Mouse (Mus musculus) embryonic facial prominence, embryonic 15.5 days (tissue): ENCODE measurements at regions not wholly inside any gene's neighbourhood (a gene's known extent, or its start where the extent isn't known, plus 50 kb on each side); places are given as distances from the start of the nearest gene placed in this dataset.

Source experiments
- ATAC-seq: fragments of 200-750 bp; cut with Nextera tagmentation; 2 replicates; pipeline ENCODE4 v1.8.0; 2017; ENCODE audit warnings: low read depth, moderate TSS enrichment; ENCODE audit not compliant: insufficient number of reproducible peaks, low FRiP score, low TSS enrichment
- H3K27ac ChIP-seq: fragments of 300-500 bp; sonication (generic); replicated peaks from 2 replicates; pipeline ENCODE4 v1.5.1; 2015; ENCODE audit warnings: mild to moderate bottlenecking, inconsistent platforms
- H3K27me3 ChIP-seq: fragments of 300-500 bp; sonication (generic); 2 replicates; pipeline ENCODE4 v1.6.1; 2015; ENCODE audit warnings: inconsistent platforms
- H3K36me3 ChIP-seq: fragments of 300-500 bp; sonication (generic); 2 replicates; pipeline ENCODE4 v1.6.1; 2015; ENCODE audit warnings: mild to moderate bottlenecking, inconsistent platforms
- H3K4me1 ChIP-seq: fragments of 300-500 bp; sonication (generic); 2 replicates; pipeline ENCODE4 v1.6.1; 2015; ENCODE audit warnings: inconsistent platforms
- H3K4me2 ChIP-seq: fragments of 300-500 bp; sonication (generic); replicated peaks from 2 replicates; pipeline ENCODE4 v1.6.1; 2015; ENCODE audit warnings: mild to moderate bottlenecking, inconsistent platforms
- H3K4me3 ChIP-seq: fragments of 300-500 bp; sonication (generic); replicated peaks from 2 replicates; pipeline ENCODE4 v1.5.1; 2015; ENCODE audit warnings: mild to moderate bottlenecking, inconsistent platforms
- H3K9ac ChIP-seq: fragments of 300-500 bp; sonication (generic); 2 replicates; pipeline ENCODE4 v1.6.1; 2015; ENCODE audit warnings: inconsistent platforms
- H3K9me3 ChIP-seq: fragments of 300-500 bp; sonication (generic); replicated peaks from 2 replicates; pipeline ENCODE4 v1.6.1; 2016; ENCODE audit warnings: inconsistent platforms
- WGBS: fragments of 180-500 bp; shearing (Covaris S2); methylation state at CpG from one replicate; pipeline ENCODE4 v1.1.7; 2015; 5-methylcytosine and 5-hydroxymethylcytosine counted together

DNA sequence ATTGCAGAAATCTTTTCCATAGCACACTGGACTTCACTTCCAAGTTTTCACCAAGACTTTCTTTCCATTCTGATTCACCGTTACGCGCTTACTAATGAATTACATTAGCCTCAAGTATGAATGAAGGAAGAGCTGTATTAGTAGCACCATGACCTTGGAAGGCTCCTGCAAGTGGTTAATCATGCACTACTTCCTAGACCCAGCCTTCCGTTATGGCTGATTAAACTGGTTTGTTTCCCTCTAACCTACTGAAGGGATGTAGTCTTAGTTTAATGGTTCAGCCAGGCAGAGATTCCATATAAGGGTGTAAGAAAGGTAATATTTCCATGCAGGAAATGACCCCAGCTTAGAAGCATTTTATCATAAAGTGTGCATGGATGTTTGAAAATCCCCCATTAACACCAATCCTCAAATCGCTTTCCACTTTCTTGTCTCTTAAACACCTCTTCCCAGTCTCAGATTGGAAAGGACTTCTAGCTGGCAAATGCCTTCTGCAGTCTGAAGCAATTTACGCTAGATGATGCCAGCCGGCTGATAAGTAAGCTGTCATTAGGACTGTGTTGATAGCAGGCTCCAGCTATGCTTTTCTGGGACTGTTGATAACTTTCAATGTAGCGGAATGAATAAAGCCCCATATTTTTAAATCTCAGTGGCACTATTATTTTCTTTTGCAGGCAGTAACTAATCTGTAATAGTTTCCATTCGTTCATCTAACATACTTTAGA is 215.6 kb upstream of the Bmp2 start:
- Histone ChIP-seq H3K9me3 (no peaks in the 10 kb centered on the region), H3K27me3 (no peaks in the 10 kb centered on the region), H3K9ac (no peak overlapping the region), H3K4me1 (no peaks in the 10 kb centered on the region), H3K27ac (no peak overlapping the region), H3K4me3 (no peak overlapping the region), H3K4me2 (no peak overlapping the region), H3K36me3 (no peaks in the 10 kb centered on the region)
- 83% methylated on average over 9 of the region's 9 CpGs for WGBS
- ATAC-seq: no peak

DNA sequence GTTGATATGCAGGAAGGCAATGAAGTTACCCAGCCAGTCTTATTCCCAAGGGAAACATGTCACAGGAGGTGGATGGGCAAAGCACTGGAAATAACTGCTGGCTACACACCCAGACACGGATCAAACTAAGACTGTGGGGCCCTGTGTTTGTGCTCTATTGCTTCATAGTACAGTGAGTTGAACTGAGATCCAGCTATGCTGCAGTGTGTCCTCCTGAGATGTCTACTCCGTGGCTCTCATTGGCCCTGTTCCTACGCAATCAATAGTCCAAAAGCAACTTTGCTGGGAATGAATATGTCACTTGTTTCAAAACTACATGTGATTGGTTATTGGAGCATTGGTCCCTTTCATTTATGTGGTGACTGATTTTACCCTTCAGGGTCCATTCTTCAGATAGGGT is 213.8 kb upstream of the Bmp2 start:
- Histone ChIP-seq H3K4me1 (no peaks in the 10 kb centered on the region), H3K9ac (no peak overlapping the region), H3K36me3 (no peaks in the 10 kb centered on the region), H3K27ac (no peak overlapping the region), H3K9me3 (no peaks in the 10 kb centered on the region), H3K4me3 (no peak overlapping the region), H3K4me2 (no peak overlapping the region), H3K27me3 (no peaks in the 10 kb centered on the region)
- no peak for ATAC-seq
- 84% methylated on average over 3 of the region's 3 CpGs for WGBS

DNA sequence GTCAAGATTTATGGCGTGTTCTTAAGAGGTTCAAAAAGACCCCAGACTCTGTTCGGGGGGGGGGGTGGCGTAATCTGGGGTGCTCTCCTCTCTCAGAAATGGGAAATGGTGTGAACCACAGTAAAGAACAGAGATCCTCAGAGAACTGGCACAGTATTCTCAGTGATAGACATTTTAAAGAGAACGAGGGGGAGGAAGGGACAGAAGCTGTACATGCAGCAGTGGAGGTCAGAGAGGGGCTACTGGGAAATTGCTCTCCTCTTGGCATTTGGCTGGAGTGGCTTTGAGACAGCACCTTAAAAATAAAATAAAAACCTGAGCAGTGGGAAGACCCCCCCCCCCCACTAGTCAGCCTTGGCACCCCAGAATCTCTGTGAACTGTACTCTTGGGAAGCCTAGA is 210.6 kb upstream of the Bmp2 start:
- Histone ChIP-seq H3K4me1 (no peaks in the 10 kb centered on the region), H3K4me2 (no peak overlapping the region), H3K27me3 (no peaks in the 10 kb centered on the region), H3K36me3 (no peaks in the 10 kb centered on the region), H3K4me3 (no peak overlapping the region), H3K9me3 (no peaks in the 10 kb centered on the region), H3K9ac (no peak overlapping the region), H3K27ac (no peak overlapping the region)
- no peak for ATAC-seq
- 90% methylated on average over 4 of the region's 4 CpGs for WGBS

DNA sequence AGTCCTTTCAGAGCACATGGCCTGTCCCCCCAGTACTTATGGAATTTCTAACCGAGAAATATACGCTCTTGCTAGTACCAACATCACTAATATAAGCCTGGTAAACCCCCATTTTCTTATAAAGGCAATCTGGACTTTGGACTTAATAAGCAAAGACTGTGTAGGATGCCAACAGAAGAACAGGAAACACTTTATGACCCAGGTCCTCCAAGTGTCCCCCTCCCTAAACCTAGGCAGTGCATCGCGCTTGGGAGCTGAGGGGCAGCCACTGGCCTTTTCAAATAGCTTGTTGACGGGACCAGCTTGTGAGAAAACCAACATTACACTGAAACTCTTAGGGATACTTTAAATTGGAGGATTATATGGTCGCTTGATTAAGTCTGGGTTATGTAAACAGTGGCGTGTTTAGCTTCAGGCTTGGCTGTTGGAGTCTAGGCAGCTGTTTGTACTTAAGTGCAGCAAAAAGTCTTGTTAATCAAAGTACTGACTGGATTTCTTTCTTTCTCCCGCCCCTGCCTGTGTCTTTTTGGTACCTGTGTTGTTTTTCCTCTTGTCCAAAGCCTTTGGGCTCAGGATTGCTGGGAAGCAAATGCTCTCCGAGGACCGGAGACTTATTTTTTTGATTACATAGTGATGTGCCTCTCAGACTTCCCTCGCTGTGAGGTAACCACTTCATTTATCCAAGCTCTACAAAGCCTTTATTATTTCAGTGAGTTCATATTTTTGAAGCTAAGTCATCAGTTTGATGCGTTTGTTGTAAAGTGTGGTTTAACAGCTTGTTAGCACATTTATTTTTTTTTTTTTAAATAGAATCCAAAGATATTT is 205.8 kb upstream of the Bmp2 start:
- no peak overlapping the region for H3K9ac ChIP-seq
- H3K9me3 ChIP-seq: no peaks in the 10 kb centered on the region
- WGBS: 24% methylated on average over 12 of the region's 12 CpGs
- ATAC-seq: no peak
- H3K4me1 ChIP-seq: peaks cover 3% of the 10 kb centered on the region; the same call in 1 of the 2 replicates
- 0 out of 2 replicates have a peak, but pooled peaks cover 3% of the 10 kb centered on the region for H3K27me3 ChIP-seq
- H3K4me3 ChIP-seq: no peak overlapping the region
- no peak overlapping the region for H3K27ac ChIP-seq
- no peaks in the 10 kb centered on the region for H3K36me3 ChIP-seq
- H3K4me2 ChIP-seq: no peak overlapping the region

DNA sequence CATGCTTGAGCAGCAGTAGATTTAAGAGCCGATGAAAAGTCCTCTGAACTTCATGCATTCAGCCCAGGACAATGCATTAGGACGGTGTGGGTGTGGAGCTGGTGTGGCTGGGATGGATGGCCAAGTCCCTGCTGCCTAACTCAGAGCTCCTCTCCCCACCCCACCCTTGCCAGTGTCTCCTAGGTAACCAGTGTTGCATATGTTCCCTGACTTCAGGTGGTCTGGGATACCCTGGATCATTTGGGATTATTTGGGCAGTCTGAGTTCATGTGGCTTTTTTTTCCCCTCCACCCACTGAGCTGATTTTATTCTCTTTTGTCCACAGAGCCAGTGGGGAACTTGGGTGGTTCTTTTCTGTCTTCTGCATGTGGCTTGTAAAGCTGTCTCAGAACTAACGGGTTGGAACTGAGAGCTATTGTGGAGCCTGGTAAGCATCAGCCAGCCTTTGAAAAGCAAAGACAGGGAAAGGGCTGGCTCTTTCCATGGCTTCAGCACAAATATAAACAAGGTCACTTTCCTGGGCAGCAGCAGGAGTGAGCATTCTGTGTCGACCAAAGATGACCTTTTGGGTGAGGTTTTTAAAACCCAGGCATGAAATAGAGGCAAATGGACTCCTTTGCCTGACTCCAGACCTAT is 205.1 kb upstream of the Bmp2 start:
- H3K4me1 ChIP-seq: peaks cover 3% of the 10 kb centered on the region; the same call in 1 of the 2 replicates
- WGBS: 22% methylated on average over 4 of the region's 4 CpGs
- H3K9me3 ChIP-seq: no peaks in the 10 kb centered on the region
- H3K4me2 ChIP-seq: no peak overlapping the region
- 0 out of 2 replicates have a peak, but pooled peaks cover 3% of the 10 kb centered on the region for H3K27me3 ChIP-seq
- ATAC-seq: no peak
- H3K36me3 ChIP-seq: no peaks in the 10 kb centered on the region
- H3K27ac ChIP-seq: no peak overlapping the region
- no peak overlapping the region for H3K9ac ChIP-seq
- no peak overlapping the region for H3K4me3 ChIP-seq

DNA sequence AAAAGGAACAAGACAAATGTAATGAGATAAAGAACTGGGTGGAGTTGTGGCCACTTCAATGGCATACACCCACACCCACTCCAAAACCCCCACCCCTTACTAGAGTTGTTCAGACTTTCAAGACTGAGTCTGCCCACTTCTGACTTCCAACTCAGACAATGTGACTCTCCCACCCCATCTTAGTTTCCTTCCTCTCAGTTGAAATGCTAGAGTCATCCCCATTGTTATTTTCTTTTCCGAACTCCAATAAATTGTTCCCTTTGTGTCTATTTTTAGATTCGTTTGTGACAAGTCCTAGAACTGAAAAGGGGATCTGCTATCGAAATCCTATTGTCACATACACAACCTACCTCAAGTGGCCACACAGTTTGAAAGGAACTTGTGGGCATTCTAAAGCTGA is 200.7 kb upstream of the Bmp2 start:
- Histone ChIP-seq H3K27me3 (0 out of 2 replicates have a peak, but pooled peaks cover 3% of the 10 kb centered on the region), H3K4me2 (no peak overlapping the region), H3K9ac (no peak overlapping the region), H3K9me3 (no peaks in the 10 kb centered on the region), H3K4me1 (peaks cover 3% of the 10 kb centered on the region; the same call in 1 of the 2 replicates), H3K27ac (no peak overlapping the region), H3K4me3 (no peak overlapping the region), H3K36me3 (no peaks in the 10 kb centered on the region)
- 72% methylated on average over 3 of the region's 3 CpGs for WGBS
- no peak for ATAC-seq

DNA sequence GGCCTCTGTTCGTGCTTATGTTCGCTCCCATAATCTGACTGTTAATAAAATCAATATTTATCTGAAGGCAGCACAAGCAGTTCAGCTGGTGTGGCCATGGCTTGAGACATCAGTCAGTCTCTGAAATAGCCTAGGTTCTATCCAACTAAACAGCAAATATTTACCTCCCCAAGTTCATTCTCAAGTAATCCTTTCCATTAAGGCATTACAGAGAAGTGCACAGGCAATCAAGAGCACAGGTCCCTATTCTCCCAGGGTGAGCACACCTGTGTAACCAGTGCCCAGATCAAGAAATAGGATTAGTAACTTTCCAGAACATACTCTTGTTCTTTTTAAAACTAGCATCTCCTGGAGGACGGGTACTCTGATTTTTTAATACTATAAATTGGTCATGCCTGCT is 199.2 kb upstream of the Bmp2 start:
- H3K4me1 ChIP-seq: no peaks in the 10 kb centered on the region
- no peak overlapping the region for H3K27ac ChIP-seq
- WGBS: 66% methylated on average over 3 of the region's 3 CpGs
- ATAC-seq: no peak
- no peak overlapping the region for H3K4me2 ChIP-seq
- 0 out of 2 replicates have a peak, but pooled peaks cover 3% of the 10 kb centered on the region for H3K27me3 ChIP-seq
- H3K9ac ChIP-seq: no peak overlapping the region
- no peaks in the 10 kb centered on the region for H3K9me3 ChIP-seq
- H3K36me3 ChIP-seq: no peaks in the 10 kb centered on the region
- no peak overlapping the region for H3K4me3 ChIP-seq

DNA sequence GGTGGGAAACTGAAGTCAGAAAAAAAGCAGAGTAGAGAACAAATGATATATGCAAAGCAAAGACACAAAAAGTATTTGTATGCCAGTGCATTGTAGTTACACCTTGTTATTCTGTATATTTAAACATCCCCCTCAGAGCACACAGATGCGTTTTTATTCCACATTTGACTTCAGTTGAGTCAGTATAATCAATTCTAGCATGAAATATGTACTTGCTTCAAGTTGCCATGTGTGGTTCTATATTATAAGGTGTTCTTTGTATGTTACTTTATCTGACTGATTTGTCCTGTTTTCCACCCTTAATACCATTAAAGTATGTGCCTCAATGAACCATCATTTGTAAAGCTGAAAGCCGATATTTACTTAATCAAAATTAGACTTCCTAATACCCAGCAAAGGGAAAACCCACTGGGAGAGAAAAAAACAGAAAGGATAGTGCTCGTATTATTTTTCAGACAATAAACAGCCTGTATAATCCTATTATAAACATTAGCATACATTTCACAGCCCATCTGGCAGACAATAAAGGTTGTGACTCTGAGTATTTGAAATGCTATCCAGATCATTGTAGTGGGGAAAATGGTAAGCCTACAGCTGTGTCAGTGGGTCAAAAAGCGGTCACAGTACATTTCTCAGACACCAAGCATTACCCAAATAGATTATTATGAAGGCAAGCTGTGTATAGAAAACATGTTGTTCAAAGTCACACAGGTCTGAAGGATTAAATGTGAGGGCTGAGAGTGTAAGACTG is 189.1 kb upstream of the Bmp2 start:
- no peak overlapping the region for H3K4me3 ChIP-seq
- H3K27ac ChIP-seq: no peak overlapping the region
- no peak for ATAC-seq
- H3K9ac ChIP-seq: no peak overlapping the region
- no peaks in the 10 kb centered on the region for H3K36me3 ChIP-seq
- no peaks in the 10 kb centered on the region for H3K9me3 ChIP-seq
- H3K4me2 ChIP-seq: no peak overlapping the region
- H3K27me3 ChIP-seq: no peaks in the 10 kb centered on the region
- WGBS: 59% methylated on average over 4 of the region's 4 CpGs
- H3K4me1 ChIP-seq: no peaks in the 10 kb centered on the region

DNA sequence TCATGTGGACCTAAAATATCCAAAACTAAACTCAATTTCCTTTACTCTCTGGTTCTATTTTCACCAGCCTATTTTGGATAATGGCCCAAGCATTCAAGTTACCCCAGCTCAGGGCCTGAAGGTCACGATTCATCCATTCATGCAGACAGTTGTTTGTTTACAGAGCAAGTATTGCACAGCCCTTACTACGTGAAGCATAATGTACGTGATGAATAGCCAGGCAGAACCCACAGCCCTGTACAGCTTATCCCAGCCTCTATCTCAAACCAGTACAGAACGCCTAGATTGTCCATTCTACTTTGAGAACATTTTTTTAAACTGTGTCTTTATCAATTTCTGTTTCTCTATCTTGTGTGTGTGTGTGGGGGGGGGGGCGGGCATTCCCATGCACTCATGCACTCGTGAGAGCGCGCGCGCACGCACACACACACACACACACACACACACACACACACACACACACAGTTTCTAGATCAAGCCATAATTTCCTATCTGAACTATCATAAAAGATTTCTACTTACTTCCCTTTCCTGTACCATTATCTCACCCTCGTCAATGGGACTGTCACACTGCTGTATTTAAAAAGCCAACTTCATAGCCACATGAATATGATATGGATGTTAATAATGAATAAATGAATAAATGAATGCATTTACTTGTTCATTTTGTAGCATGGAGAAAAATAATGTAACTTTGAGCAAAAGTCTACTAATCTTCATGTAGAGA is 180.3 kb upstream of the Bmp2 start:
- Histone ChIP-seq H3K4me3 (no peak overlapping the region), H3K9me3 (no peaks in the 10 kb centered on the region), H3K27me3 (no peaks in the 10 kb centered on the region), H3K9ac (no peak overlapping the region), H3K27ac (no peak overlapping the region), H3K36me3 (no peaks in the 10 kb centered on the region), H3K4me1 (no peaks in the 10 kb centered on the region), H3K4me2 (no peak overlapping the region)
- WGBS: 78% methylated on average over 12 of the region's 12 CpGs
- peak; percentile 51; the same call in 1 of the 2 replicates for ATAC-seq

DNA sequence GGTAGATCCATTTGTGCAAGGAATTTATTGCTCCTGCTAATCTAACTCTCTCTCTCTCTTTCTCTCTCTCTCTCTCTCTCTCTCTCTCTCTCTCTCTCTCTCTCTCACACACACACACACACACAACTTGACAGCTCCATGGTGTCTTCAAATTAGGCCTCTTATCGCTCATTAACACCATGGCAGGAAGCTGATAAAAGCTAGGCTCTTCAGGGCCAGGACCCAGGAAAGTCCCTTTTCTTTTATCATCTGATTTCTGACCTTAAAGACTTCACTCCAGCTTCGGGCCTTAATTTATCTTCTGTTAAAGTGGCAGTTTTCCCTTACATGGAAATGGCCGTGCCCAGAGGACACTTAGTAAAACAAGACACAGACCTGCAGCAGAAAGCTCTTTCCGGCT is 178.4 kb upstream of the Bmp2 start:
- ATAC-seq: no peak
- no peaks in the 10 kb centered on the region for H3K36me3 ChIP-seq
- no peak overlapping the region for H3K4me2 ChIP-seq
- no peak overlapping the region for H3K27ac ChIP-seq
- H3K4me1 ChIP-seq: no peaks in the 10 kb centered on the region
- no peaks in the 10 kb centered on the region for H3K27me3 ChIP-seq
- no peak overlapping the region for H3K4me3 ChIP-seq
- 38% methylated on average over 4 of the region's 4 CpGs for WGBS
- no peak overlapping the region for H3K9ac ChIP-seq
- H3K9me3 ChIP-seq: no peaks in the 10 kb centered on the region
